Mouse (Mus musculus) heart, adult 2 months (tissue): ENCODE measurements at regions not wholly inside any gene's neighbourhood (a gene's known extent, or its start where the extent isn't known, plus 50 kb on each side); places are given as distances from the start of the nearest gene placed in this dataset.

Source experiments
- CTCF ChIP-seq: fragments of 200-600 bp; IDR thresholded peaks from 2 replicates; pipeline ENCODE4 v1.8.1; 2022; ENCODE audit warnings: antibody characterized with exemption, mild to moderate bottlenecking, moderate library complexity
- EP300 ChIP-seq: fragments of 200-500 bp; IDR thresholded peaks from 2 replicates; pipeline ENCODE4 v1.6.1; 2011; ENCODE audit warnings: low read depth, low read length, control low read depth; ENCODE audit not compliant: insufficient read depth
- POLR2A ChIP-seq: fragments of 200-500 bp; IDR thresholded peaks from 2 replicates; pipeline ENCODE4 v1.6.1; 2011; ENCODE audit warnings: mild to moderate bottlenecking, low read depth, low read length, control low read depth; ENCODE audit not compliant: insufficient read depth

- TF ChIP-seq POLR2A: no peak
- no peak for TF ChIP-seq EP300
- no peak for TF ChIP-seq CTCF
These were observed 111.8 kb downstream of the Atp6v1g3 start for GRCm38 (mm10) chr1:138385156-138385841.
